Mouse (Mus musculus): ENCODE measurements around the gene Fcnb. TPM values are rescaled to one million over a fixed set of nuclear protein-coding genes. Genes with fewer than 3 reads are reported as not detected.

Gene Fcnb
- polyA plus RNA-seq, 1 experiment from 2014 or later, result not detected

DNA sequence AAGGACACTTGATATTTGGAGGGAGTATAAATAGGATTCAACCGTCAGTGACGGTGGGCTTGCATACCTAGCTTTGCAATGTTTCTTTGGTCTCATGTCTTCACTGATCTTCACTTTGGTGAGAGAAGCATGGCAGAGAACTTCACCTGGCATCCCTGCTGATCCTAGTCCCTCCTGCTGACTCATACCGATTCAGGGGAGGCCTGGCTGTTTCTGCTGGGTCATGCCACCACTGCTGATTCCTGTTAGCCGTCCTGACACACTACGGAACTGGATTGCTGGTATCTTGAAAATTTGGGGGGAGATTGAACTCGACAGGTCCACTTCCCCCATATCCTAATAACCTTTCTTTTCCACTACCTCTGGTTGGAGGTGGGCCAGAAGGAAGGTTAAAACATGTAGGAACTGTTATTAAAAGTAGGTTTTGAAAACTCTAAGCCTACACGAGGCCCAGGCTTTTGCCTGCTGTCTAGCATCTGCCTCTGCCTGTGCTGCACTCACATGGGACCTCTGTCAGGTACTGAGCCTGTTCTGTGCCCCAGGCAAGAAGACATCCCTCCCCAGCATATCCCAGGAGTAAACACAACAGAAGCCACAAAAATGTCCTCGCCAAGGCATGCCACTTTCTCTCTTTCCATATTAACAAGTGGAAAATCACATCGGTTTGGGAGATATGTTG lies 39.6 kb downstream of the Fcnb start:
- DNase-seq (no peak), ATAC-seq (ENCODE audit: low FRiP score, low TSS enrichment) (no peak)
- Histone ChIP-seq H3K4me3 (replicated peaks; ENCODE audit: low read depth, low read length) (no peak overlapping the region), H3K9ac (replicated peaks; ENCODE audit: low read length) (no peak overlapping the region), H3K4me1 (ENCODE audit: control insufficient read depth, insufficient read depth, low read length) (no peaks in the 10 kb centered on the region), H3K9me3 (ENCODE audit: control insufficient read depth, low read length) (no peaks in the 10 kb centered on the region), H3K27ac (replicated peaks; ENCODE audit: low read depth, low read length) (no peak overlapping the region), H3K36me3 (ENCODE audit: control insufficient read depth, insufficient read depth, low read length) (no peaks in the 10 kb centered on the region), H3K4me2 (ENCODE audit: low read length) (no peak overlapping the region), H3K27me3 (ENCODE audit: control insufficient read depth, insufficient read depth, low read length) (no peaks in the 10 kb centered on the region)
- 87% methylated on average over 9 of the region's 9 CpGs for WGBS

DNA sequence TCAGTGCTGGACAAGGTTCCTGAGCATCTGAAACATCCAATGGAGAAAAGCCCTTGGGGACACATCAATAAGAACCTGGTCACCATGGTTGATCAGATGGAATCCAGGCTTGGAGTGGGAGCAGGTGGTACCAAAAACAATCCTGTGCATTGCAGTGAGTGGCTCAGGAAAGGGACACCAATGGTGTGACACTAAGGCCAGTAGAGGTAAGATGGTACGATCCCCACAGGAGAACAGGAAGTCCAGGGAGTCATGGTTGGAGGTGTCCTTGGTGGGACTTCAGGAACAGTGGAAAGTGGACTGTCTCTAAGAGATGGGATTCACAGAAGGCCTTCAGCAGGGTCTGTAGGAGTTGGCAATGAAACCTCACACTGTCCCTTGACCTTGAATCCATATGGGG lies 44.2 kb downstream of the Fcnb start:
- Histone ChIP-seq H3K4me1 (ENCODE audit: control insufficient read depth, insufficient read depth, low read length) (no peaks in the 10 kb centered on the region), H3K4me2 (ENCODE audit: low read length) (no peak overlapping the region)
- DNase-seq, result no peak

DNA sequence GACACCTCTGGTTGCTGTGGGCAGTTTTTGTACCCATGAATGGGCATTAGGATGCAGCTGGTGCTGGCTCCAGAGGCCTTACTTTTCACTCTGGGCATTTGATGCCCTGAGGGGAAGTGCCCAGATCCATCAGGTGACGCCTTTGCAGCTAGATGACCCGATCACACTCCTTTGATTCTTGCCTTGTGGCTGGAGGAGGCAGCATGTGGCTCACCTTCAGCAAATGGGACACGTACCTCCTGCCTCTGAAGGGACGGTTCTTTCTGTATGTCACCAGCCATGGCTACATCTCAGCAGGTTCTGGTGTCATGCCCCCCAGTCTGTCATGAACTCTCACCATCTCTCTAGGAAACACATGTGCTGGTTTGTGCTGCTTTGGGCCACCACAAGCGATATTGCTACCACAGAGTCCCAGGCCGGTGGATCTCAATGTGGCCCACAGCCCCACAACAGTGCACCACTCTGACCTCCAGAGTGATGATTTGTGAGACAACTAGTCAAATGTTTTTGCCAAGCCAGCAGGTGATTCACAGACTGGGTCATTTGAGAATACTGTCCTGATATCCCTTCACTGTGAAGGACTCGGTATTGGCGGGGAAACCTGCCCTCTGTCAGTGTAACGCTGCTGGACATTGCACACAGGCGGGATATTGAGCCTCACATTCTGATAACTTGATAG lies 44.9 kb downstream of the Fcnb start:
- 95% methylated on average over 10 of the region's 10 CpGs for WGBS

More for the DNA sequence above, 44.2 kb downstream of the Fcnb start:
- H3K9me3 ChIP-seq (ENCODE audit: control insufficient read depth, low read length), result no peaks in the 10 kb centered on the region
- no peak for ATAC-seq (ENCODE audit: low FRiP score, low TSS enrichment)
- no peak overlapping the region for H3K27ac ChIP-seq (replicated peaks; ENCODE audit: low read depth, low read length)
- H3K36me3 ChIP-seq (ENCODE audit: control insufficient read depth, insufficient read depth, low read length), result no peaks in the 10 kb centered on the region
- H3K9ac ChIP-seq (replicated peaks; ENCODE audit: low read length), result no peak overlapping the region
- no peaks in the 10 kb centered on the region for H3K27me3 ChIP-seq (ENCODE audit: control insufficient read depth, insufficient read depth, low read length)
- 97% methylated on average over 1 of the region's 1 CpGs for WGBS
- no peak overlapping the region for H3K4me3 ChIP-seq (replicated peaks; ENCODE audit: low read depth, low read length)

DNA sequence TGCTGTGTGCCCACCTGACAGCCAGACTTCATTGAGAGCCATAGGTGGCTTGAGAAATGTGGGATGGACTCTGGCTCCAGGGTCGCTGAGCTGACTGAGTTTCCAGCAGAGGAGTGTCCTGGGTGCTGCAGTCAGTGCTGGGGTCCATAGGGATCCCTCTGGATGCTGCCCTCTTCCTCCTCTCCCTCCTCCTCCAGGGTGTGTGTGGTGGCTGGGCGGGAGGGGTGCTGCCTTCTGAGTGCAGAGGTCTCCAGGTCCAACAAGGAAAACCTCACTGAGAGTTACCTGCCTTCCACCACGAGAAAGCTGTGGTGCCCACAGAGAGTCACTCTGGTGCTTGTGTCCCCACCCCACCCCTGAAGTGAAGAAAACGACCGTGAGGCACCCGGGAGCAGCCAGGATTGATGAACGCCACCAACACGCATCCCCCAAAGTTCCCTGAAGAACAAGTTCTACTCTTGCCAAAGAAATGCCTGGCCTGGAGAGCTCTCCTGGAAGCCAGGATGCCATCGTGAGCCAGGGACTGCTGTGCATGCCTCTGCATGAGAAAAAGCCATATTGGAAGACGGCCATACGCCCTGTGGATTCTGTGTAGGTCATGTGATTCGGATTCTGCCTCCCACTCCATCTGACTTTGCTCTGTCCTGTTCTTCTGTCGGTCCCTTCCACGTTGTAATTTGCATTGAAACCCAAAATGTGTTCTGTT lies 46.1 kb downstream of the Fcnb start:
- Histone ChIP-seq H3K27me3 (ENCODE audit: control insufficient read depth, insufficient read depth, low read length) (no peaks in the 10 kb centered on the region), H3K9me3 (ENCODE audit: control insufficient read depth, low read length) (no peaks in the 10 kb centered on the region), H3K9ac (replicated peaks; ENCODE audit: low read length) (no peak overlapping the region), H3K27ac (replicated peaks; ENCODE audit: low read depth, low read length) (0 out of 2 replicates have a peak overlapping the region, but pooled peaks have one; percentile 8), H3K4me1 (ENCODE audit: control insufficient read depth, insufficient read depth, low read length) (peaks cover 5% of the 10 kb centered on the region; the same call in 1 of the 2 replicates), H3K4me2 (ENCODE audit: low read length) (no peak overlapping the region), H3K4me3 (replicated peaks; ENCODE audit: low read depth, low read length) (no peak overlapping the region), H3K36me3 (ENCODE audit: control insufficient read depth, insufficient read depth, low read length) (no peaks in the 10 kb centered on the region)
- no peak for ATAC-seq (ENCODE audit: low FRiP score, low TSS enrichment)
- DNase-seq, result peak; percentile 32
- 84% methylated on average over 14 of the region's 14 CpGs for WGBS

More for the DNA sequence above, 44.9 kb downstream of the Fcnb start:
- Histone ChIP-seq H3K4me1 (ENCODE audit: control insufficient read depth, insufficient read depth, low read length) (no peaks in the 10 kb centered on the region), H3K27me3 (ENCODE audit: control insufficient read depth, insufficient read depth, low read length) (no peaks in the 10 kb centered on the region), H3K4me2 (ENCODE audit: low read length) (no peak overlapping the region), H3K9ac (replicated peaks; ENCODE audit: low read length) (no peak overlapping the region), H3K9me3 (ENCODE audit: control insufficient read depth, low read length) (no peaks in the 10 kb centered on the region), H3K27ac (replicated peaks; ENCODE audit: low read depth, low read length) (no peak overlapping the region), H3K4me3 (replicated peaks; ENCODE audit: low read depth, low read length) (no peak overlapping the region), H3K36me3 (ENCODE audit: control insufficient read depth, insufficient read depth, low read length) (no peaks in the 10 kb centered on the region)
- DNase-seq (no peak), ATAC-seq (ENCODE audit: low FRiP score, low TSS enrichment) (no peak)

DNA sequence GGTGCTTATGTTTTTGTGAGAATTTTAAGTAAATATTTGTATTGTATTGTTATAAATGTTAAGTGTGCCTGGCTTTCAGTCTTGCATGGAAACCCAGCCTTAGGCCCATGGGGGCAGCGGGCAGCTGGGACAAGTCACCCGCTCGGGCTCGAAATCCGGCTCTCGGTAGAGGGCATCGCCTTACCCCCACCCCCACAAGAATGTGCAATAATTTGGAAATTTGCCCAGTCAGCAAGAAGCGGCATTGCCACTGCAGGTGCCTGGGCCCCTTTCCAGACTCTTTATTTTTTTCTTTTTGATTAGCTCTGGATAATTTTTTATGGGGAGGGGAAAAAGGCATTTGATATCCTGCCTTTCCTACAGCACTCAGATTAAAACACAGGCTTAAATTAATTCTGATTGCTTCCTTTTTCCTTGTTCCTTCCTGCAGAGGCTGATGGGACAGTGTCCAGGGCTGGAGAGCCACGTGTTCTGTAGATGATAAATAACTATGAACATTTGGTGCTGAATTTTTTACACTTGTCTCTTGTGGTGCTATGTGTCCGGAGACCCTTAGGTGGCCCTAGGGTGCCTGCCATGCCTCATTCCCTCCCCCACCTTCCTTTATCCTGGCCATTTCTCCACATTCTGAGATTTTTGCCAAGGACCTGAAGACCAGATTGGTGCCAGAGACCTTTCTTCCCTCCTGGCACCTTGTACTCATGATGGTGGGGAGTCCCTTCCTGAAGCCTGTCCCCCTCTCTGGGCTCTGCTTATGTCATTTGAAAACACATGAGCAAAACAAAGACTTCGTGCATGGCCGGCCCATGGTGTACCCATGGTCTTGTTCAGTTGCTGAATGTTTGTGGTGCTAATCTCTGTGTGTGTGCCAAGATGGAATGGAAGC lies 46.9 kb downstream of the Fcnb start:
- 77% methylated on average over 12 of the region's 12 CpGs for WGBS
- no peaks in the 10 kb centered on the region for H3K27me3 ChIP-seq (ENCODE audit: control insufficient read depth, insufficient read depth, low read length)
- H3K27ac ChIP-seq (replicated peaks; ENCODE audit: low read depth, low read length), result 0 out of 2 replicates have a peak overlapping the region, but pooled peaks have one; percentile 8
- H3K9me3 ChIP-seq (ENCODE audit: control insufficient read depth, low read length), result no peaks in the 10 kb centered on the region
- no peak overlapping the region for H3K9ac ChIP-seq (replicated peaks; ENCODE audit: low read length)
- DNase-seq (peak; percentile 55), ATAC-seq (ENCODE audit: low FRiP score, low TSS enrichment) (no peak)
- H3K4me2 ChIP-seq (ENCODE audit: low read length), result no peak overlapping the region
- peaks cover 5% of the 10 kb centered on the region; the same call in 1 of the 2 replicates for H3K4me1 ChIP-seq (ENCODE audit: control insufficient read depth, insufficient read depth, low read length)
- no peak overlapping the region for H3K4me3 ChIP-seq (replicated peaks; ENCODE audit: low read depth, low read length)
- no peaks in the 10 kb centered on the region for H3K36me3 ChIP-seq (ENCODE audit: control insufficient read depth, insufficient read depth, low read length)

DNA sequence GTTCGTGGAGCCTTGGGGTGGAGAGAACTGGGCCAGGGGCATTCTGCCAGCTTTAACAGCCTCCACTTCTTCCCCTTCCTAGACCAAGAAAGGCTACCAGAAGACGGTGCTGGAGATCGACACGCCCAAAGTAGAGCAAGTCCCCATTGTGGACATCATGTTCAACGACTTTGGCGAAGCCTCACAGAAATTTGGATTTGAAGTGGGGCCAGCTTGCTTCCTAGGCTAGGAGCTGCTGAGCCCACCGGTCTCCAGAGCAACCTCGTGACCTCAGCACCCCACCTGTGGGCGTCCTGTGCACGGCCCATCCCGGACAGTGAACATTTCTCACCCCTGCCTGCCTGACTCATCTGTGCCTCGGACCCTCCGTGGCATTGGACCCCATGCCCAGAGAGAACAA lies 47.9 kb downstream of the Fcnb start:
- WGBS, result 92% methylated on average over 13 of the region's 13 CpGs
- H3K4me2 ChIP-seq (ENCODE audit: low read length), result no peak overlapping the region
- ATAC-seq (ENCODE audit: low FRiP score, low TSS enrichment), result no peak
- H3K9ac ChIP-seq (replicated peaks; ENCODE audit: low read length), result no peak overlapping the region
- no peaks in the 10 kb centered on the region for H3K9me3 ChIP-seq (ENCODE audit: control insufficient read depth, low read length)
- H3K36me3 ChIP-seq (ENCODE audit: control insufficient read depth, insufficient read depth, low read length), result no peaks in the 10 kb centered on the region
- H3K27me3 ChIP-seq (ENCODE audit: control insufficient read depth, insufficient read depth, low read length), result no peaks in the 10 kb centered on the region
- H3K4me1 ChIP-seq (ENCODE audit: control insufficient read depth, insufficient read depth, low read length), result peaks cover 5% of the 10 kb centered on the region; the same call in 1 of the 2 replicates
- H3K4me3 ChIP-seq (replicated peaks; ENCODE audit: low read depth, low read length), result no peak overlapping the region
- H3K27ac ChIP-seq (replicated peaks; ENCODE audit: low read depth, low read length), result no peak overlapping the region
- no peak for DNase-seq

DNA sequence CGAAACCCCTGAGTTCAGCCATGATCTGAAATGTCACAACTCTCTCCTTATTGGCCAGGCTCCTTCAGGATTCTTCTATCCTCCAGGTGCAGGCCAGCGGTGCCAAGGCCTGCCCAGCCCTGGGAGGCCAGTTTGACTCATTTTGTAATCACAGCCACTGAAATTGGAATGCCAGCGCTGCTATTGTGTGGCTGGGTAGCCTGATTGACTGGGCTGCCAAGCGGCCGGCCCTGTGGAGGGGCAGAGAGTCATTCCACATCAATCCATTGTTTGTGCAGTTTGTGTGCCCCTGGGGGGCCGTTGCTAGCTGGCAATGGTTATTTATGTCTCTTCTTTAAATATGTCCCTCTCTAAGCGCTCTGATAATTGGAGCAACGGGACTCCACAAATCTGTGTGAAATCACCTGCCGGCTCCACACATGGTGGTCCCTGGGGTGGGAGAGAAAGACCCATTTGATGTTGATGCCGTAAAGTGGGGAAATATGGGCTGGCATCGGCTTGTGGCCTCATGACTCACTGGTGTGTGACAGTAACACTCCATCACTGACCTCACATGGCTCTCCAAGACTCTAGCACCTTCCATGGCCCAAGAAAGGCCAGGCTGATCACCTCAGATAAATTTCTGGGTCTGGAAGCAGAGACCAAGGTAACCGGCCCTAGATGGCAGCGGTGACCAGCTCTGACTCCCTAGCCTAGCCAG lies 50.5 kb downstream of the Fcnb start:
- Histone ChIP-seq H3K27ac (replicated peaks; ENCODE audit: low read depth, low read length) (peak overlapping the region; percentile 26; the same call in 1 of the 2 replicates), H3K27me3 (ENCODE audit: control insufficient read depth, insufficient read depth, low read length) (no peaks in the 10 kb centered on the region), H3K4me3 (replicated peaks; ENCODE audit: low read depth, low read length) (no peak overlapping the region), H3K4me1 (ENCODE audit: control insufficient read depth, insufficient read depth, low read length) (peaks cover 5% of the 10 kb centered on the region; the same call in 1 of the 2 replicates), H3K36me3 (ENCODE audit: control insufficient read depth, insufficient read depth, low read length) (no peaks in the 10 kb centered on the region), H3K9ac (replicated peaks; ENCODE audit: low read length) (no peak overlapping the region), H3K4me2 (ENCODE audit: low read length) (no peak overlapping the region), H3K9me3 (ENCODE audit: control insufficient read depth, low read length) (no peaks in the 10 kb centered on the region)
- DNase-seq, result peak; percentile 30
- ATAC-seq (ENCODE audit: low FRiP score, low TSS enrichment), result no peak
- 58% methylated on average over 13 of the region's 13 CpGs for WGBS

DNA sequence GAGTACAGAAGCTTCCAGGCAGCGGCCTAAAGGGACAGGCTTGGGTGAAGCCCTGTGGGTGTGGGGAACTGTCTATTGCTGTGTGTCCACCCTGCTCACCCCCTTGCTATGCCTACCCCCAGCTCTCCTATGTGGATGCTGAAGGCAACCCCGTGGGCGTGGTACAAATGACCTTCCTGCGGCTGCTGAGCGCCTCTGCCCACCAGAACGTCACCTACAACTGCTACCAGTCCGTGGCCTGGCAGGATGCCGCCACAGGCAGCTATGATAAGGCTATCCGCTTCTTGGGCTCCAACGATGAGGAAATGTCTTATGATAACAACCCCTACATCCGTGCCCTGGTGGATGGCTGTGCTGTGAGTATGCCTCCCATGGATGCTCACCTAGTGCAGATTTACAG lies 52.2 kb downstream of the Fcnb start:
- WGBS, result 93% methylated on average over 11 of the region's 11 CpGs
- no peak overlapping the region for H3K27ac ChIP-seq (replicated peaks; ENCODE audit: low read depth, low read length)
- DNase-seq (no peak), ATAC-seq (ENCODE audit: low FRiP score, low TSS enrichment) (no peak)
- H3K4me3 ChIP-seq (replicated peaks; ENCODE audit: low read depth, low read length), result no peak overlapping the region
- H3K9me3 ChIP-seq (ENCODE audit: control insufficient read depth, low read length), result no peaks in the 10 kb centered on the region
- no peak overlapping the region for H3K9ac ChIP-seq (replicated peaks; ENCODE audit: low read length)
- H3K27me3 ChIP-seq (ENCODE audit: control insufficient read depth, insufficient read depth, low read length), result no peaks in the 10 kb centered on the region
- no peaks in the 10 kb centered on the region for H3K36me3 ChIP-seq (ENCODE audit: control insufficient read depth, insufficient read depth, low read length)
- peaks cover 5% of the 10 kb centered on the region; the same call in 1 of the 2 replicates for H3K4me1 ChIP-seq (ENCODE audit: control insufficient read depth, insufficient read depth, low read length)
- no peak overlapping the region for H3K4me2 ChIP-seq (ENCODE audit: low read length)
